Mouse (Mus musculus) adrenal gland, postnatal 10 days (tissue): ENCODE measurements around the gene Pum2. TPM values are rescaled to one million over a fixed set of nuclear protein-coding genes. Genes with fewer than 3 reads are reported as not detected.
"Not testable (repeated sequence)": the region's sequence is repeated elsewhere in the genome, so short reads cannot be mapped to it uniquely, and the experiment has no call there.

Experiments
- DNase-seq: peaks from one replicate; pipeline ENCODE4 v3.0.0; 2021; ENCODE audit warnings: mixed read lengths
- long read RNA-seq, 2 experiments: library from polyadenylated mRNA; stranded (forward); transcript quantifications; one replicate each; pipeline ENCODE4 v2.0.0; 2021
- total RNA-seq, 2 experiments: library from RNA; stranded (reverse); gene quantifications; 2 replicates each; pipeline ENCODE4 v1.2.3; 2021

Gene Pum2
- total RNA-seq = 100 to 1,000 TPM; 131 to 150 TPM
- long read RNA-seq, experiment 1, full-length matches to known transcripts = 6 of 36 reads
- long read RNA-seq, experiment 1, partial matches to known transcripts = 13 of 36 reads
- long read RNA-seq, experiment 1, other reads (novel, unspliced or antisense) = 17 of 36 reads
- long read RNA-seq, experiment 2, full-length matches to known transcripts = 4 of 14 reads
- long read RNA-seq, experiment 2, partial matches to known transcripts = 4 of 14 reads
- long read RNA-seq, experiment 2, other reads (novel, unspliced or antisense) = 6 of 14 reads

- peak; percentile 97 for DNase-seq
Measured at GRCm38 (mm10) chr12:8673974-8674306, at the start of gene Pum2. Pum2 (plus strand) TSS chr12:8674134.

GRCm38 (mm10) chr12:8629537-8629936 is 44.4 kb upstream of the Pum2 start:
- peak; percentile 4 for DNase-seq

- no peak for DNase-seq
Measured at GRCm38 (mm10) chr12:8631691-8632090, 42.2 kb upstream of the Pum2 start.

GRCm38 (mm10) chr12:8632737-8633365 is 41.1 kb upstream of the Pum2 start:
- no peak for DNase-seq

GRCm38 (mm10) chr12:8634306-8634705 is 39.6 kb upstream of the Pum2 start:
- no peak for DNase-seq

- no peak for DNase-seq
Measured at GRCm38 (mm10) chr12:8635546-8635945, 38.4 kb upstream of the Pum2 start.

- DNase-seq = no peak
Measured at GRCm38 (mm10) chr12:8636945-8637344, 37.0 kb upstream of the Pum2 start.

GRCm38 (mm10) chr12:8638411-8639087 is 35.4 kb upstream of the Pum2 start:
- peak; percentile 88 for DNase-seq

- DNase-seq = not testable (repeated sequence)
Measured at GRCm38 (mm10) chr12:8640186-8640585, 33.7 kb upstream of the Pum2 start.

GRCm38 (mm10) chr12:8640711-8641424 is 33.1 kb upstream of the Pum2 start:
- peak; percentile 100 for DNase-seq

- DNase-seq = peak; percentile 25
Measured at GRCm38 (mm10) chr12:8641425-8641735, 32.6 kb upstream of the Pum2 start.

GRCm38 (mm10) chr12:8648211-8648610 is 25.7 kb upstream of the Pum2 start:
- DNase-seq = not testable (repeated sequence)

- not testable (repeated sequence) for DNase-seq
Measured at GRCm38 (mm10) chr12:8650027-8650426, 23.9 kb upstream of the Pum2 start.

- DNase-seq = peak; percentile 49
Measured at GRCm38 (mm10) chr12:8656596-8656995, 17.3 kb upstream of the Pum2 start.

- no peak for DNase-seq
Measured at GRCm38 (mm10) chr12:8657116-8657515, 16.8 kb upstream of the Pum2 start.

GRCm38 (mm10) chr12:8657629-8658366 is 16.1 kb upstream of the Pum2 start:
- DNase-seq = no peak

- no peak for DNase-seq
Measured at GRCm38 (mm10) chr12:8659406-8660279, 14.3 kb upstream of the Pum2 start.

- no peak for DNase-seq
Measured at GRCm38 (mm10) chr12:8661747-8662146, 12.2 kb upstream of the Pum2 start.

- no peak for DNase-seq
Measured at GRCm38 (mm10) chr12:8662175-8662574, 11.8 kb upstream of the Pum2 start.

- DNase-seq = no peak
Measured at GRCm38 (mm10) chr12:8662721-8663120, 11.2 kb upstream of the Pum2 start.
